Mouse (Mus musculus): Measurements from ENCODE around the gene Gm4894.
A peak's percentile ranks its signal among the peaks of the same experiment; 100 is the strongest.

Gm4894 gene

GRCm38 (mm10) chr9:49250231-49250630 lies at the start of gene Gm4894:
Gene Gm4894 (plus strand): TSS chr9:49250531.
- DNase-seq (ENCODE audit: low spot score in 2 of 2) = no peak

GRCm38 (mm10) chr9:49206331-49206730 lies 44.0 kb upstream of the Gm4894 start:
- DNase-seq (ENCODE audit: low spot score in 2 of 2) = no peak

GRCm38 (mm10) chr9:49211493-49211892 lies 38.8 kb upstream of the Gm4894 start:
- no peak for DNase-seq (ENCODE audit: low spot score in 2 of 2)

- no peak for DNase-seq (ENCODE audit: low spot score in 2 of 2)
Measured at GRCm38 (mm10) chr9:49214734-49215133, 35.6 kb upstream of the Gm4894 start.

- no peak for DNase-seq (ENCODE audit: low spot score in 2 of 2)
Measured at GRCm38 (mm10) chr9:49217626-49218607, 32.4 kb upstream of the Gm4894 start.

GRCm38 (mm10) chr9:49224488-49224887 lies 25.8 kb upstream of the Gm4894 start:
- DNase-seq (ENCODE audit: low spot score in 2 of 2) = no peak

GRCm38 (mm10) chr9:49227442-49227841 lies 22.9 kb upstream of the Gm4894 start:
- peak; percentile 39 to 45 for DNase-seq (ENCODE audit: low spot score in 2 of 2)

GRCm38 (mm10) chr9:49229054-49229453 lies 21.3 kb upstream of the Gm4894 start:
- peak in 1 of 2 experiments; percentile 33 for DNase-seq (ENCODE audit: low spot score in 2 of 2)

- peak; percentile 75 for DNase-seq (ENCODE audit: low spot score in 2 of 2)
Measured at GRCm38 (mm10) chr9:49246839-49247238, 3.5 kb upstream of the Gm4894 start.

GRCm38 (mm10) chr9:49268949-49269348 lies 18.6 kb downstream of the Gm4894 start:
- DNase-seq (ENCODE audit: low spot score in 2 of 2) = no peak

GRCm38 (mm10) chr9:49273566-49273965 lies 23.2 kb downstream of the Gm4894 start:
- no peak for DNase-seq (ENCODE audit: low spot score in 2 of 2)

GRCm38 (mm10) chr9:49275976-49276375 lies 25.6 kb downstream of the Gm4894 start:
- peak; percentile 21 to 25 for DNase-seq (ENCODE audit: low spot score in 2 of 2)

- no peak for DNase-seq (ENCODE audit: low spot score in 2 of 2)
Measured at GRCm38 (mm10) chr9:49276542-49277334, 26.4 kb downstream of the Gm4894 start.

GRCm38 (mm10) chr9:49295101-49295500 lies 44.8 kb downstream of the Gm4894 start:
- no peak for DNase-seq (ENCODE audit: low spot score in 2 of 2)

GRCm38 (mm10) chr9:49307576-49307975 lies 57.2 kb downstream of the Gm4894 start:
- peak in 1 of 2 experiments; percentile 17 for DNase-seq (ENCODE audit: low spot score in 2 of 2)

- DNase-seq (ENCODE audit: low spot score in 2 of 2) = no peak
Measured at GRCm38 (mm10) chr9:49310821-49311220, 60.5 kb downstream of the Gm4894 start.

- DNase-seq (ENCODE audit: low spot score in 2 of 2) = no peak
Measured at GRCm38 (mm10) chr9:49318638-49319037, 68.3 kb downstream of the Gm4894 start.
